Mouse (Mus musculus) heart, embryonic 13.5 days (tissue): ENCODE results near the gene Cbfa2t2. TPM values are rescaled to one million over a fixed set of nuclear protein-coding genes. Genes with fewer than 3 reads are reported as not detected.

Experiments
- ATAC-seq: fragments of 200-750 bp; cut with Nextera tagmentation; 2 replicates; pipeline ENCODE4 v1.8.0; 2017; ENCODE audit warnings: moderate TSS enrichment; ENCODE audit not compliant: insufficient number of reproducible peaks, low FRiP score, low TSS enrichment; ENCODE audit errors: extremely low read depth
- H3K27ac ChIP-seq: fragments of 300-500 bp; sonication (generic); replicated peaks from 2 replicates; pipeline ENCODE4 v1.5.1; 2015; ENCODE audit warnings: moderate library complexity, mild to moderate bottlenecking, inconsistent platforms
- H3K27me3 ChIP-seq: fragments of 300-500 bp; sonication (generic); replicated peaks from 2 replicates; pipeline ENCODE4 v1.6.1; 2015; ENCODE audit warnings: mild to moderate bottlenecking, inconsistent platforms
- H3K36me3 ChIP-seq: fragments of 300-500 bp; sonication (generic); 2 replicates; pipeline ENCODE4 v1.6.1; 2015; ENCODE audit warnings: mild to moderate bottlenecking, inconsistent platforms
- H3K4me1 ChIP-seq: fragments of 300-500 bp; sonication (generic); 2 replicates; pipeline ENCODE4 v1.6.1; 2015; ENCODE audit warnings: inconsistent platforms
- H3K4me2 ChIP-seq: fragments of 300-500 bp; sonication (generic); 2 replicates; pipeline ENCODE4 v1.6.1; 2015; ENCODE audit warnings: inconsistent platforms, mild to moderate bottlenecking, moderate library complexity
- H3K4me3 ChIP-seq: fragments of 300-500 bp; sonication (generic); 2 replicates; pipeline ENCODE4 v1.5.1; 2015; ENCODE audit warnings: moderate library complexity, mild to moderate bottlenecking, inconsistent platforms
- H3K9ac ChIP-seq: fragments of 300-500 bp; sonication (generic); 2 replicates; pipeline ENCODE4 v1.6.1; 2015; ENCODE audit warnings: inconsistent platforms, mild to moderate bottlenecking, moderate library complexity
- H3K9me3 ChIP-seq: fragments of 300-500 bp; sonication (generic); 2 replicates; pipeline ENCODE4 v1.6.1; 2016; ENCODE audit warnings: inconsistent platforms
- WGBS: fragments of 180-500 bp; shearing (Covaris S2); methylation state at CpG from one replicate; pipeline ENCODE4 v1.1.7; 2015; ENCODE audit warnings: mixed read lengths; 5-methylcytosine and 5-hydroxymethylcytosine counted together
- polyA plus RNA-seq: library from polyadenylated mRNA; unstranded; fragments of >200 nt; fragmentation: Nextera tagmentation; extraction: Ambion mirVana; gene quantifications from 2 replicates; pipeline ENCODE4 v1.2.1, GENCODE M21; 2015

The Cbfa2t2 gene
- polyA plus RNA-seq, 1 experiment from 2014 or later = 29.2 TPM

DNA sequence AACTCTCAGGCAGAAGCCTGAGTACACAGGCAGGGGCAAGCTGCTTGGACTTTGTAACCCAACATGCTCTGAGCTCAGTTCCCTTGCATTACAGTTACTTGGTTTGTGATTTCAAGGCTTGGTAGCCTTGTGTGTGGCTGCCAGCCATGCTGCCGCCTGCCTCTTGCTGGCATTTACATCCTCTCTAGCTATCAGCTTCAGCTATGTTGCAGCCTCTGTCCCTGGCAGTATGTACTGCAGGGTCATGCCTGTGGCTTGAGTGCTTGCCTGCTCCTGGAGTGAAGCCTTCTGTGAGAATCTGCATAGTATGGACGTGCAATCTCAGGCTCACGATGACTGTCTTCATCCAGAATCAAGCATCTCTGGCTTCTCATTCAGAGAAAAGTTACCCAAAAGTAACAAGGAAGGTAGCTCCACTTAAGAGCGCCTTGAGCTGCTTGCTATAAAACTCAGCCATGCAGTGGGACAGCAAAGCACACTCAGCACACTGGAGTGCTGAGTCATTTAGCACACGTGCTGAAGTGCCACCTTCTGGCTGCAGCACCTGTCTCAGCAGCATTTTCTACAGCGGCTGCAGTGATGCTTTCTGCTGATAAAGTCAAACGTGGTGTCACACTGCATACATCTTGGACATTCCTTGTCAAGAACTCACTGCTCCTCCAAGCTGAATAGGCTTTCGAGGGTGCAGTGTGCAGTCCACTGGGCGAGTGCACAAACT, 71.4 kb downstream of the Cbfa2t2 start:
- Histone ChIP-seq H3K9ac (no peak overlapping the region), H3K27me3 (no peaks in the 10 kb centered on the region), H3K4me2 (no peak overlapping the region), H3K9me3 (no peaks in the 10 kb centered on the region), H3K36me3 (peaks cover 87% of the 10 kb centered on the region), H3K27ac (peak overlapping the region; percentile 3; the same call in 1 of the 2 replicates), H3K4me3 (no peak overlapping the region), H3K4me1 (peaks cover 10% of the 10 kb centered on the region)
- 63% methylated on average over 9 of the region's 9 CpGs for WGBS
- ATAC-seq = no peak

GRCm38 (mm10) chr2:154508450-154508849, 72.2 kb downstream of the Cbfa2t2 start:
- H3K27me3 ChIP-seq = no peaks in the 10 kb centered on the region
- H3K4me2 ChIP-seq = no peak overlapping the region
- ATAC-seq = no peak
- peaks cover 10% of the 10 kb centered on the region for H3K4me1 ChIP-seq
- H3K36me3 ChIP-seq = peaks cover 85% of the 10 kb centered on the region
- 84% methylated on average over 4 of the region's 4 CpGs for WGBS
- H3K9me3 ChIP-seq = no peaks in the 10 kb centered on the region
- no peak overlapping the region for H3K4me3 ChIP-seq
- no peak overlapping the region for H3K9ac ChIP-seq
- no peak overlapping the region for H3K27ac ChIP-seq

DNA sequence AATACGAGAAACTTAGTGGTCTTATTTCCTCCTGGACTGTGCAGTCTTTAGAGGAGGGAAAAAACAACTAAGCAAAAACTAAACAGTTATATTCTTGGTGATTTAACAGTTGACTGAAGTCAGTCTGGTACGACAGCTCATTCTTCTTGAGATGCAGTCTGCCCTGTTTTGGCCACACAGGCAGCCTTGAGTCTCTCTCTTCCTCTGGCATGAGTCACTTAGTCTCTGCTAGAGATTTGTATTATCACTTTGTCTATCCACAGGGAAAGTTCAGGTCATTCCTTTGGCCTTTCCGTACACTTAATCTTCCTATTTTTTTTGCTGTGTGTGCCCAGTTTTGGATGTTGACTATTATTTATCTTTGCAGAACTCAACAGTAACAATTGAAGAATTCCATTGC, 73.9 kb downstream of the Cbfa2t2 start:
- WGBS = 80% methylated on average over 3 of the region's 3 CpGs
- Histone ChIP-seq H3K4me3 (no peak overlapping the region), H3K9me3 (no peaks in the 10 kb centered on the region), H3K27ac (no peak overlapping the region), H3K4me2 (no peak overlapping the region), H3K9ac (no peak overlapping the region), H3K27me3 (no peaks in the 10 kb centered on the region), H3K36me3 (peaks cover 78% of the 10 kb centered on the region), H3K4me1 (peaks cover 10% of the 10 kb centered on the region)
- ATAC-seq = no peak

DNA sequence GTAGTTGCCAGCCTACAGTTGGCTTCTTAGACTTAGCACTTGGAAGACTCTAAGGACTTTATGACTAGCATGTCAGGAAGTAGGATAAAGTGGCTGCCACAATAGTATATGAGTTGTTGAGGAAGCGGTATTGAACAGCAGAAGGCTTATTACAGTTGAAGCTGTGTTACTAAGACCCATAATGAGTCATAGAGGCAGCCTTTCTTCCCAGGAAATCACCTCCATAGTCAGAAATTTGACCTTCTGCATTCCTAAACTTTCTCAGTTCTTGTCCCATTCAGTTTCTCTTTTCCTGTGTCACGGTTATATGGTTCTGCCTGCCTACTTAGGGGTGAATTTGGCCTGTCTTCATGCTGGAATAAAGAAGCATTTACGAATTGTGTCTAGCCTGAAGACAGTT, 80.7 kb downstream of the Cbfa2t2 start:
- Histone ChIP-seq H3K4me2 (no peak overlapping the region), H3K4me1 (peaks cover 5% of the 10 kb centered on the region; the same call in 1 of the 2 replicates), H3K27ac (no peak overlapping the region), H3K9ac (no peak overlapping the region), H3K36me3 (peaks cover 72% of the 10 kb centered on the region), H3K27me3 (no peaks in the 10 kb centered on the region), H3K4me3 (no peak overlapping the region), H3K9me3 (no peaks in the 10 kb centered on the region)
- 71% methylated on average over 3 of the region's 3 CpGs for WGBS
- no peak for ATAC-seq

- Histone ChIP-seq H3K9me3 (no peaks in the 10 kb centered on the region), H3K4me1 (peaks cover 5% of the 10 kb centered on the region; the same call in 1 of the 2 replicates), H3K27me3 (no peaks in the 10 kb centered on the region), H3K4me2 (no peak overlapping the region), H3K36me3 (peaks cover 72% of the 10 kb centered on the region), H3K4me3 (no peak overlapping the region), H3K27ac (no peak overlapping the region), H3K9ac (no peak overlapping the region)
- no peak for ATAC-seq
- WGBS = 71% methylated on average over 5 of the region's 5 CpGs
Measured at GRCm38 (mm10) chr2:154517424-154517823, 81.1 kb downstream of the Cbfa2t2 start.

DNA sequence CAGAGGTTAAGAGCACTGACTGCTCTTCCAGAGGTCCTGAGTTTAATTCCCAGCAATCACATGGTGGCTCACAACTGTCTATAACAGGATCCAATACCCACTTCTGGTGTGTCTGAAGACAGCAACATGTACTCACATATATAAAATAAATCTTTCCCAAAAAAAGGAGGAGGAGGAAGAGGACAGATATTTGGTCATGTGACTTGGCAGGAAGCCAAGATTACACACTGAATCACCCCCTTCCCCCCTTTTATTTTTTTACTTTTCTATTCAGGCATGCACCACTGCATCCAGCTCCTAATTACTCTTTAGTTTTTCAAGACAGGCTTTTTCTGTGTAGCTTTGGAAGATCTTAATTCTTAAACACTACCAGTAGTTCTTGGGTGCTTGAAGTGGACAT, 85.2 kb downstream of the Cbfa2t2 start:
- Histone ChIP-seq H3K9me3 (no peaks in the 10 kb centered on the region), H3K27ac (no peak overlapping the region), H3K4me3 (no peak overlapping the region), H3K27me3 (no peaks in the 10 kb centered on the region), H3K36me3 (peaks cover 85% of the 10 kb centered on the region), H3K4me2 (no peak overlapping the region), H3K9ac (no peak overlapping the region), H3K4me1 (peaks cover 7% of the 10 kb centered on the region)
- no peak for ATAC-seq

GRCm38 (mm10) chr2:154522334-154522733, 86.1 kb downstream of the Cbfa2t2 start:
- H3K4me2 ChIP-seq = no peak overlapping the region
- WGBS = 74% methylated on average over 5 of the region's 5 CpGs
- no peak for ATAC-seq
- no peak overlapping the region for H3K4me3 ChIP-seq
- H3K4me1 ChIP-seq = peaks cover 6% of the 10 kb centered on the region
- H3K9me3 ChIP-seq = no peaks in the 10 kb centered on the region
- no peaks in the 10 kb centered on the region for H3K27me3 ChIP-seq
- H3K27ac ChIP-seq = no peak overlapping the region
- H3K9ac ChIP-seq = no peak overlapping the region
- peaks cover 84% of the 10 kb centered on the region for H3K36me3 ChIP-seq

- 87% methylated on average over 2 of the region's 2 CpGs for WGBS
- Histone ChIP-seq H3K4me1 (peaks cover 6% of the 10 kb centered on the region), H3K9me3 (no peaks in the 10 kb centered on the region), H3K27me3 (no peaks in the 10 kb centered on the region), H3K27ac (no peak overlapping the region), H3K36me3 (peaks cover 90% of the 10 kb centered on the region), H3K4me3 (no peak overlapping the region), H3K9ac (no peak overlapping the region), H3K4me2 (no peak overlapping the region)
- no peak for ATAC-seq
Measured at GRCm38 (mm10) chr2:154525285-154525684, 89.0 kb downstream of the Cbfa2t2 start.

GRCm38 (mm10) chr2:154526531-154526930, 90.2 kb downstream of the Cbfa2t2 start:
- peaks cover 92% of the 10 kb centered on the region for H3K36me3 ChIP-seq

DNA sequence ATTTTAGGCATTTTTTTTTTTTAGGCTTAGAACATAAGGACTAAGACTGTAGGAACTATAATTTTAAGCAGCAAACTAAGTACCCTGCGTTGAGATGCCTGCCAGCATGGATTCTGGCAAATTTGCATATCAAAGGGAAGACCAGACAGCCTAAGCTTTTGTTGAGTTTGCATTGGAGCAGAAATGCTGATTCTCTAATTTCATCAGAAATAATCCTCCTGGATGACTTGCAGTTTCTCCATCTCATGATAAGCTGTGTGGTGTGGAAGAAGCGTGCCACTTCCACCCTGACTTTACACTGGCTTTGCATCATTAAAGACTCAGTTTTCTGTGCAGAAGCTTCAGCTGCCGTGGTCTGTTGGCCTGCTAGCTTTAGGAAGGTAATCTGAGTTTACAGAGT, 96.6 kb downstream of the Cbfa2t2 start:
- Histone ChIP-seq H3K9ac (no peak overlapping the region), H3K36me3 (peaks cover 91% of the 10 kb centered on the region), H3K27me3 (no peaks in the 10 kb centered on the region), H3K4me1 (peaks cover 13% of the 10 kb centered on the region), H3K4me2 (no peak overlapping the region), H3K9me3 (no peaks in the 10 kb centered on the region), H3K4me3 (no peak overlapping the region), H3K27ac (no peak overlapping the region)
- WGBS = 65% methylated on average over 3 of the region's 3 CpGs
- ATAC-seq = no peak

More at GRCm38 (mm10) chr2:154526531-154526930, 90.2 kb downstream of the Cbfa2t2 start:
- Histone ChIP-seq H3K9me3 (no peaks in the 10 kb centered on the region), H3K4me1 (peaks cover 6% of the 10 kb centered on the region), H3K4me2 (no peak overlapping the region), H3K9ac (no peak overlapping the region), H3K27ac (no peak overlapping the region), H3K4me3 (no peak overlapping the region), H3K27me3 (no peaks in the 10 kb centered on the region)
- WGBS = 54% methylated on average over 3 of the region's 3 CpGs
- no peak for ATAC-seq

DNA sequence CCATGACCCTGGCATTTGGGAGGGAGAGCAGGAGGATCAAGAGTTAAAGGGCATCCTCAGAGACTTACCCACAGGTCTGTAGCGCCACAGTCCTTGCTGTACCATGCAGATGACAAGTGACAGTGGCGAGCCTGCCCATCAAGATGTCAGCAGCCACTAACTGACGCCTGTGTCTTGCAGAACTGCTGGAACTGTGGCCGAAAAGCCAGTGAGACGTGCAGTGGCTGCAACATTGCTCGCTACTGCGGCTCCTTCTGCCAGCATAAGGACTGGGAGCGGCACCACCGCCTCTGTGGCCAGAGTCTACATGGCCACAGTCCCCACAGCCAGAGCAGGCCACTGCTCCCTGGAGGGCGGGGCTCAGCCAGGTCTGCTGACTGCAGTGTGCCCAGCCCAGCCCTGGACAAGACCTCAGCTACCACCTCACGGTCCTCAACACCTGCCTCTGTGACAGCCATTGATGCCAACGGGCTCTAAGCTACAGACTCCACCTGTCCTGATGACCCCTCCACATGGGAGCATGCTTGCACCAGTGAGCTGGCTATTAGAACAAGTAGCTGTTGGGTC, 98.5 kb downstream of the Cbfa2t2 start:
- H3K27ac ChIP-seq = no peak overlapping the region
- peaks cover 28% of the 10 kb centered on the region for H3K4me1 ChIP-seq
- 61% methylated on average over 12 of the region's 12 CpGs for WGBS
- peaks cover 76% of the 10 kb centered on the region for H3K36me3 ChIP-seq
- H3K9me3 ChIP-seq = no peaks in the 10 kb centered on the region
- H3K9ac ChIP-seq = no peak overlapping the region
- no peak overlapping the region for H3K4me2 ChIP-seq
- no peaks in the 10 kb centered on the region for H3K27me3 ChIP-seq
- no peak overlapping the region for H3K4me3 ChIP-seq
- no peak for ATAC-seq

DNA sequence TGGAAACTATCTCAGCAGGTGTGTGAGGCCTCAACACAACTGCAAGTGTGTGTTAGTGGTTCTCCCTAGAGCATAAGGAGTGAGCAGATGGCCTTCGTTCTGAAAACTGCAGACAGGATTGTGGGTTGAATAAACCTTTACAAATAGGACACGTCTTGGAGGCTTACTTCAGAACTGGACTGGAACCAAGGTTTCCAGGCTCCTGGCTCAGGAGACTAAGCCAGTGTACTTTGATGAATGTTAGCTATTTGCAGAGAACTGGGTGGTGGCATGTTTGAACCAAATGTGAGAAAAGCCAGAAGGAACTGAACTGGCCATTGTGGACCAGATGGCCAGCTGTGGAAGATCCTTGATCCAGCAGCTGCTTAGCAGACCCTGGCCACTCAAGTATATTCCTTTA, 102.0 kb downstream of the Cbfa2t2 start:
- H3K27me3 ChIP-seq = no peaks in the 10 kb centered on the region
- H3K4me2 ChIP-seq = no peak overlapping the region
- no peak overlapping the region; the same call in 1 of the 2 replicates for H3K27ac ChIP-seq
- 63% methylated on average over 2 of the region's 2 CpGs for WGBS
- no peaks in the 10 kb centered on the region for H3K9me3 ChIP-seq
- no peak overlapping the region for H3K4me3 ChIP-seq
- peaks cover 28% of the 10 kb centered on the region for H3K4me1 ChIP-seq
- 0 out of 2 replicates have a peak overlapping the region, but pooled peaks have one; percentile 21 for H3K9ac ChIP-seq
- peaks cover 54% of the 10 kb centered on the region for H3K36me3 ChIP-seq
- ATAC-seq = no peak
